Mouse (Mus musculus) T-helper 17 cell (primary cell): ENCODE measurements at regions not wholly inside any gene's neighbourhood (a gene's known extent, or its start where the extent isn't known, plus 50 kb on each side); places are given as distances from the start of the nearest gene placed in this dataset.

Source experiments
- in situ Hi-C, 2 experiments: fragments of 300-600 bp; cut with MboI, MseI; formaldehyde crosslinking; loops; 1 replicate in 1 of 2; 2 replicates in 1 of 2; pipeline ENCODE4 v1.15.1; 2025; ENCODE audit warnings: high pct_unique_total_duplicates in 2 of 2

DNA sequence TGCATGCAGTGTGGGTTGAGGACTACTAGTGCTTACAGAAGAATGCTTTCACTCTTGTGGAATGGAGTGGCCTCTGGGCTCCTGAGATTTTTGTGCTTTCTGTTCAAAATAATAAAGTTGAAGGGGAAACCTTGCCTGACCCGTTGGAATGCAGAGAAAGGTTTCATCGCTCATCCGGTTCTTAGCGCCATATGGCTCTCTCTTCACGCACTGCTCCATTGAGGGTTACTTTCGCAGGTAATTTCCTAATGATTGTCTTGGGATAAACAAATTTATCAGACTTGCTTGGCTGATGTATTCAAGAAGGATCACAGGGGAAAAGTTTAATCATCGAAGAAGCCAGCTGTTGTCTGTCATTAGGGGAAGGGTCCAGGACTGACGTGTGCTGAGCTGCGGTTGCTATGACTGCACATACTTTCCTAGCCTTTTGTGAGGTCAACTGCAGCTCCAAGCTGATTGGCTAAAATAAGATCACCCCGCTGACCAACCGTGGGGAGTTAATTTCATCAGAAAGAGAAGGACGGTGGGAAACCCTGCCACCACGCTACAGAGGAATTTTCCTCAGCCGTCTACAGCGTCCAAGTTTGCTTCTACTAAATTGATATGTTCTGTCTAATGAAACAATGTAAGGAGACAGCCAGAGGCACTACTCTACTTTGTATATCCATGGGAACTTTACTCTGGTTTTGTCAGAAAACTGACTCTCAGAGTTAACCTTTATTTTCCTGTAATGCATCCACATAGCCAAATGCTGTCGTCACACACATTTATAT, 210.9 kb downstream of the Sox2 start:
- in situ Hi-C loops, result no loop called here

DNA sequence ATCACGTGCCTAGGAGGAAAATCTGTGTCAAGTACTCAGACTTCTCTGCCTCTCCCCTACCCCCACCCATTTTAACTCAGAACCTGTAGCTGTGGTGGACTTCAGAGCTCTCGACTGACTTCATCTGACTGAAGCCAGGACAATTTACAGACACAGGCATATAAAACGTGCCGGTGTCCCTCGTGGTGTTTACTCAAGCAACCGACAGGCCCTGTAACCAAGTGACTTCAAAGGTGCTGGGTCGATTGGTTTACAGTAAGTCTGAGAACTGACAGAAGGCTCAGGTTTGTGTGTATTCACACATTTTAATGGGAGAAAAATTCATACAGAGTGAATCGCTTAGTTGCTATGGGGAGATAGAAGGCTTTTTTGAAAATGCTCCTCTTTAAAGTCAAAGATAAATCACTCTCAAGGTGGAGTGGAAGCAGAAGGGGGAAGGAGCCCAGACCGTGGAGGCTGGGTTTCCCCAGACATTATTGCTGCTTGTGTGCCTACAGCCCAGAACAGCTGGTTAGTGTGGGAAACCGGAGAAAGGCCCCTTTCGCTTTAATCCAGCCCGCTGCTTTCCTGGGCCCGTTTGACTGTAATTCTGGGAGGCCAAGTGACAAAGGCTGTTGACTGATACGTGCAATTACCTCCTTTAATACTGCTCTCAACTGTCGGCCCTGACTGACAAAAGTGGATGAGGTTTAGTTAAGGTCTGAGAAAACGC, 218.6 kb downstream of the Sox2 start:
- in situ Hi-C loops, result no loop called here

- in situ Hi-C loops, result loop anchor here in 1 of 2 experiments (10.0 kb wide), 1 partner anchor 935 kb away; no protein-coding TSS in a partner anchor
Observed at GRCm38 (mm10) chr3:34869911-34870310, 219.7 kb downstream of the Sox2 start.

DNA sequence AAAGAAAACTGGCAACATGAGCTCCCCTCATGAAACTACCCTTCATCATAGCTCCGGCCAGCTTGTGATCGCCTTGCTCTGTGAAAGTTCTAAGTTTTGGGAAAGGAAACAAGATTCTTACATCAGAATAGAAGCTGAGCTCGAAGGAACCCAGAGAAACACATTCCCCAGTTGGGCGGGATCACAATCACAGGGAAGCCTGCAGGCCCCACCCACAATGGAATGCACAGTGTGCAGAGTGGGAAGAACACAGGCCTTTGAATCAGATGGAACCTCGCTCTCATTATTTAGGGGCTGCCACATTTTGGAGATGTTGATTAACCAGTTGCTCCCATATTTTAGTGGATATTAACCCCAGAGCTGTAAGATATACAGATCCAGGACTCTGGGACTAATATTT, 234.9 kb downstream of the Sox2 start:
- in situ Hi-C loops, result no loop called here

GRCm38 (mm10) chr3:34893381-34893780, 243.2 kb downstream of the Sox2 start:
- in situ Hi-C loops, result no loop called here

DNA sequence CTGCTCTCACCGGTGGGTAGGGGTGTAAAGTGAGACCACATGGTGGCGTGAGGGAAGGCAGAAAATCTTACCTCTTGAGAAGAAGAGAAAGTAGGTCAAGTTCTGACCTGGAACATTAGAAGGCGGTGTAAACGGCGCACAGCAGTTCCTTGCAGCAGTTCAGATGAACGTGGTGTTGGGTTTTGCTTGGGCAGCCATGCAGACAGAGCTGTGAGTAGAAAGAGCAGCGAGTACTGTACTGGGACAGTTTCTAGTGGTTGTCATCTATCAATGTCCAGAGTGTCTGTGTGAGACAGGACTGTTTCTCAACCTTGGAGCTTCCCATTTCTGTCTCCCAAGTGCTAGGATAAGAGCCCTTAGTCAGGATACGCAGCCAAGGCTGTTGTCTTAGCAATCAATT, 252.9 kb downstream of the Sox2 start:
- in situ Hi-C loops, result loop anchor here in 1 of 2 experiments (10.0 kb wide), 1 partner anchor 552 kb away; no protein-coding TSS in a partner anchor

DNA sequence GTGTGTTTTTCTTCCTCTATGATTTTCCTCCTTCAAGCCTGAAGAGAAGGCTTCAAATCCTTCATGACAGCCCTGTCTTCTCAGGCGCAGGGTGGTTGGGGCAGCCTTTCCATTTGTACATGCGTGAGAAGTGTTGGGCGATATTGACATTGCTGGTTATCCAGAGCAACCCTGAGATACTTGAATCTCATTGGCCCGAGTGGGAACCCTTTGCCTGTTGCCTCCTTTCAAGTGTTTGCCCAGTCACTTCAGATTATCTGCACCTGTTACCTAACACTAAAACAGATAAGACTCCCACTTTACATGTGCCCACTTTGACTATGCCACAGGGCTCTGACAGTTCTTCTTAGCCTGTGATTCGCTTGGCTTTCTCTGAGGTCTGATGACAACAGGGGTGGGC, 258.3 kb downstream of the Sox2 start:
- in situ Hi-C loops, result loop anchor here in 1 of 2 experiments (10.0 kb wide), 1 partner anchor 546 kb away; no protein-coding TSS in a partner anchor

DNA sequence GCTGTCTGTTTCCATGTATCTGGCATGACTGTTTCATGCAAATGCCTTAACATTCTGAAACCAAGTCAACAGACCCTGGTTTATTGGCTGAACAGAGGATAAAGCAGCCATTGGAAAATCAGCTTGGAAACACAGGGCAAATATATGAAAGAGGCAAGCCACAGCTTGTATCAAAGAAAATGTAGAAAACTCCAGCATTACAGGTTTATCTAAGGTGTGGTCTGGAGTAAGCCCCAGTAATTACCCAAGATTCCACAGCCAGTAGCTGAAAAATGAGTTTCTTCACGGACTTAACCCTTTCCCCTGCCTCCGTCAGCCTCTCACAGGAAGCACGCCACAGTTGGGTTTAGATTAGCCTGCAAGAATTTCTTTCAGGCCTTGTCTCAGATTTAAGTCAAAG, 259.1 kb downstream of the Sox2 start:
- in situ Hi-C loops, result loop anchor here in 1 of 2 experiments (10.0 kb wide), 1 partner anchor 545 kb away; no protein-coding TSS in a partner anchor

DNA sequence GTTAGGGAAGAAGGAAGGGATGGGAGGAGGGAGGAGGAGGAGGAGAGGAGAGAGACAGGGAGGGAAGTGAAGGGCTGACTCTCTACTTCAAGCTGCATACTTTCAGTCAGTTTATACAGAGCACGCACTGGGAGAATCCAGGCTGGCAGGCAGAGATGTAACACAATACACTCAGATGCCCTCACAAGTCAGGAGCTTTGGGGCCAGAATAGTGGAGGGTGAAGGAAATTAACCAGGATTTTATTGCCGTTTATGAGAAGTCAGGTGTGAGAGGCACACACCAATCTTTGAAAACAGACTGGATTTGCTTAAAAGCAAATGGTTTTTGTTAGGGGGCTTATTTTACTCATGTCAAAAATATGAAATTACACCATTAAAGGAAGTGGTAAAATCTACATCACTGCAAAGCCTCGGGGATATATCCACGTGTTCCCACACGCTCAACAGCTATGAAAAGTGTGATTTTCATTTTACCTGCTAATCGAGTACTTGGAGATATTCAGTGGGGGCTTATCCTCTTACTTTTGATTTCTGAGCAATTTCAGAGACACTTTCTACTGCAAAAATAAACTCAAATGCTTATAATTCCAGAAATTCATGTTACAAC, 268.2 kb downstream of the Sox2 start:
- in situ Hi-C loops, result no loop called here

GRCm38 (mm10) chr3:34920497-34920896, 270.3 kb downstream of the Sox2 start:
- in situ Hi-C loops, result no loop called here

- in situ Hi-C loops, result no loop called here
Observed at GRCm38 (mm10) chr3:34949867-34950266, 299.7 kb downstream of the Sox2 start.

DNA sequence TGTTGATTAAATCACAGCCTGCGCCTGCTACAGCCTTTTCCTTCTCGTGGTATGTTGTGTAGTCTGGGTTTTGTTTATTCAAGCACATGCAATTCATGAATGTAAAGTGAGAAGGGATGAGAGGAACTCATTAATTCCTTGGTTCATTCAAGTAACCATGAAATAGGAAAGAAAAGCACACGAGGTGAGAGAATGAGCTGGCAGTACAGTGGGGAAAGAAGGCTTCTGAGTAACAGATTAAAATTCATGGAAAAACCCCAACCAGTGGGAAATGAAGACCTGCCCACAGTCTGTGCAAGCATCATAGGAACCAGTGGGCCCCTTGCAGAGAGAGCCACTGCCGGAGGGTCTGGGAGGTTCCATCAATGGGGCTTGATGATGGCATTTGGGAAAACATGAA, 306.0 kb downstream of the Sox2 start:
- in situ Hi-C loops, result no loop called here

DNA sequence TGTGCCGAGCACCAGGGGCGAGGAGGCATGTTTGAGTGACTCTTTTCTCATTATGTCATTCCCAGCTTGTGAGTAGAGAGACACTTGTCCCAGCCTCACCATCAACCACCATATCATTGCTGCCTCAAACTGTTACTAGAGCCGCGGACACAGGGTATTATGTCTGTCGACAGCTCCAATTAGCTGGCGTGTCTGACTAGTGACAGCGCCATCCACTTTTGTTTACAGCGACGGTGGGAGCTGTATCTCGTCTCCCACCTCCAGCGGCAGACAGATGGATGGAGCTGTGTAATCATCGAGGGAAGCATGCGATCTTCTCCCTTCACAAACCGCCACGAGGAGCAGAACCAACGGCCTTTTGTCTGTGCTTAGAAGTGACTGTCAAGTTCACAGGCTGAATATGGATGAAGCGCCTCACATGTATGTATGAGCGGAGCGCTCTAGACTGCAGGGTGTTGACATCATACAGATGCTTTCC, 308.9 kb downstream of the Sox2 start:
- in situ Hi-C loops, result no loop called here

DNA sequence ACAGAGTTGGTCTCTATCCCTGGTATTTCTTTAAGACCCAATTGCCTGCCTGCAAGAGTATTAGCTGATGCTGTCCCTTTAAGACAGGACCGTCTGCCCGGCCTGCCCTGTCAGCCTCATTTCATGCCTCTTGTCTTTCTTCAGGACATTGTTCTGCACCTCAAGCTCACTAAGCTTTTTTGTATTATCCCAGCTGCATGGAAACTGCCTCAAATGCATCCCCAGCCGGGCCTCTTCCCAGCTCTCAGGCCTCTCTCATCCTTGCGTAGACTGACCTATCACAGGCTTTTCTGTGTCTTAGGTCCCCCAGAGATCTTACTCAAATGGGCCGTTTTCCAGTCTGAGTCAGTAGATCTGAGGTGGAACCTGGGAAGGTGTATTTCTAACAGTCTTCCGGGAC, 316.2 kb downstream of the Sox2 start:
- in situ Hi-C loops, result no loop called here

GRCm38 (mm10) chr3:34967911-34968310, 317.7 kb downstream of the Sox2 start:
- in situ Hi-C loops, result no loop called here

GRCm38 (mm10) chr3:34971536-34971935, 321.3 kb downstream of the Sox2 start:
- in situ Hi-C loops, result no loop called here

GRCm38 (mm10) chr3:34974371-34974770, 324.2 kb downstream of the Sox2 start:
- in situ Hi-C loops, result no loop called here
